Mouse (Mus musculus) ovary, postnatal 14 days (tissue): ENCODE data around the gene Gm7694.
A peak's percentile ranks its signal among the peaks of the same experiment; 100 is the strongest.

ENCODE experiments used
- DNase-seq: peaks from one replicate; pipeline ENCODE4 v3.0.0; 2022; ENCODE audit warnings: low spot score

Gm7694 gene

GRCm38 (mm10) chr1:170306232-170306631 lies at the start of gene Gm7694:
TSS of gene Gm7694 (minus strand) at chr1:170306332.
- no peak for DNase-seq

DNA sequence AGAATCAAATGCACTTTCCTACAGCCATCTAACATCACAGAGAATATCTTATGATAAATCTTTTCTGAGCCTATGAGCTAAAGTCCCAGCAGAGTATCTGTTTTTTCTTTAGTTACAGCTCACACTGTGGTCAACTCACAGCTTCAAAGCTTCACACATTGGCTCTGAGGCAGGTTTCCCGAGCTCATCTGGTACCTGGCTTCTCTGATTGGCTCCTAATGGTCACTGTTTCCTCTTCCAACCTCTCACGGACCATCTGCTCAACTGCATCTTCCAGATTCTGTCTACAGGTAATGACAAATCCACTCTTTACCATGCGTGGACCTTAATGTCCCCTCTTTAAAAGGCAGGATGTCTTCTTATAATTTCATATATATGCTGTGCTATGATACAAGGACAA lies 47.2 kb upstream of the Gm7694 start:
- DNase-seq = no peak

DNA sequence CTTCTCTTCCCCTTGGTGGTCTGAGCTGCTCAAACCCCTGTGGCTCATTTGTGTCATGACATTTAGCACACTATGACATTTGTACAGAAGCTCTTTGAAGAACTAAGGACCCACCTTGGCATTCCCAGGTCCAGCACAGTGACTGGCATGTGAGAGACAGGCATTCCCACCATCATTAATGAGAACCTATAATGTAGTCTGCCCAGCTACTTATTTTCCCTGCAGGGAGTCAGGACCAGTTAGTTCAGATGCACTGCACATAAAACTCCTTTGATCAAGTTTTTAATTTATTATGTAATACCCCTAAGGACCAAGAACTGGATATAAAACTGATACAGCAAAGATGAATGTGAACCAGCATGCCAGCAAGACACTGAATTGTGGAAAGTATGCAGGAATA lies 44.9 kb upstream of the Gm7694 start:
- no peak for DNase-seq

DNA sequence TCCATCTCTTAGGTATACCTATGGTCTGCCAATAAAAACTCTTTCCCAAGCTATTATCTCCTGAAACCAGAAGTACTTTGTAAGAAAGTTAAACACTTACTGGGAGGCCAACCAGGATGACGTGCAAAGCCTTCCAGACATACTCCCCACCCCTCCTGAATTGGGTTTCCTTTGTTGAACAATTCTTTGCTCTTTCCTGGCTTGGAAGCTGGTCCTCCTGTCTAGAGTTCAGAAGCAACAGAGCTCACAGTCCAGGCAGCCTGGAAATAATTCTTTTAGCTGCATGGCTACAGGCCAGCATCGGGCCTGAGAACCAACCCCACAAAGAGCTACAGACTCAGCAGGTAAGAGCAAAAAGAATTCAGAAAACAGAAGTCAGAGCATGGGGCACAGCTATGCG lies 40.1 kb upstream of the Gm7694 start:
- DNase-seq = no peak

GRCm38 (mm10) chr1:170343906-170344305 lies 37.8 kb upstream of the Gm7694 start:
- no peak for DNase-seq

DNA sequence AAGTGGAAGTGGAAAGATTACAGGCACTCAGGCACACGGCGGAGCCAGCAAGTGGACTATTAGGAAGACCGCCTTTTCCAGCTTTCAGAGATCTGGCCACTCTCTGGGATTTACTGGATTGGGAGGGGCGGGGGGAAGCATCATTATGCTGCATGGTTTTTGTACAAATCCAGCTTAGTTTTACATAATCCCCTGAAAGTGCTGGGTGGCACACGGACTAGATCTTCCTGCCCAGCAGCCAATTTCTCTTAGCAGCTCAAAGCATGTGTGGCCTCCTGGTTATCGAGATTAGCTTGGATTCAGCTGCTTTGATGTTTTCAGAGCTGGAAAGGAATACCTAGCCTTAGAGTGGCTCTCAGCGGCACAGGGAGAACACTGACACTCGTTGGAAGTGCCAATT lies 36.9 kb upstream of the Gm7694 start:
- no peak for DNase-seq

DNA sequence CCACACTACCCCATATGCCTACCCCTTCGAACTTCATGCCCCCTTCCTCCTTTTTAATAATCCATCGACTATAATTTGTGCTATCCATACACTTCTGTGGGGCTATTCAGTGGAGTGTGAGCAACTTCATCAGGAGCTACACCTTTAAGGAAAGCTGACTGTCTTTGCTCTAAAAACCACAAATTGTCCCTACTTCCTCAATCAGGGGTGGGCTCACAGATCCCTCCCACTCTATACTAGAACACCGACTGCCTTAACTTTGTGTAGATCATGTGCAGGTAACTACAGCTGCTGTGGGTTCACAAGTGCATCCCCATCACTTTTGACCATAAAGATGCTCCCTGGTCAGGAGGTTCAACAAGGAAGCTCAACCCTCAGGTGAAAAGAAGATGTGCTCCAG lies 33.8 kb upstream of the Gm7694 start:
- DNase-seq = no peak

DNA sequence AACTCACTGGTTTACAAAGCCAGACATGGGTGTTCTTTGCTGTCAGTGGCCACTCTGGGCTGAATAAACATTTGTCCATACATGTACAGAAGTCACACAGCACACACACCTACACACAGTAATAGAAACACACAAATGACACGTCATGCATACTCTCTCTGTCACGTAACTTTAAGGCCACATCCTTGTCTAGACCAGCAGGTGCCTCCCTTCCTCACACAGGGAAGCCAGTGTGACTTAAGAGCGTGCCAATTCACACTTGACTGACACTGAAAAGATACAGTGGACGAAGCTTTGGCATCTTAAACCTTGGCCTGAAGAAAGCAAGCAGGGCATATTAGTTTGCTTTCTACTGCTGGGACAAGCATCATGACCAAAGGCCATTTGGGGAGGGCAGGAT lies 26.6 kb upstream of the Gm7694 start:
- DNase-seq = no peak

- DNase-seq = no peak
Observed at GRCm38 (mm10) chr1:170331926-170332325, 25.8 kb upstream of the Gm7694 start.

GRCm38 (mm10) chr1:170325277-170325676 lies 19.1 kb upstream of the Gm7694 start:
- no peak for DNase-seq

- no peak for DNase-seq
Observed at GRCm38 (mm10) chr1:170324312-170324711, 18.2 kb upstream of the Gm7694 start.

- DNase-seq = no peak
Observed at GRCm38 (mm10) chr1:170323001-170323400, 16.9 kb upstream of the Gm7694 start.

DNA sequence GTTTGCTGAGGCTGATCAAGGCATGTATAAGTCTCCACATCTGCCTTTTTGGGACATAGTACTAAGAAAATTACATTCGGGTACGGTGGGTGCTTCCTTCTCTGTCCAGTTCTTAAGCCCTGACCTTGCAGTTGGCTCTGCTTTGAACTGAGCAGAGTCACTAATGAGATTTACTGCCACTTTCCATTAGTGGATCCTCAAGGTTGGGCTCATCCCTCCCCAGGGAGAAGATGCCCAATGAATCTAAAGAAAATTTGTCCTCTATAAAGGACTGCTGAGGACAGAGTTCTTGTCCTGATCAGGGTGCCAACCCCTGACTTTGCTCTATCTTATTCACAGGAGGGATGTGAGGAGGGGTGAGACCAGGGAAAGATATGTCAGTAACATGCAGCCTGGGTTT lies 15.9 kb upstream of the Gm7694 start:
- no peak for DNase-seq

GRCm38 (mm10) chr1:170311431-170311830 lies 5.3 kb upstream of the Gm7694 start:
- no peak for DNase-seq

- DNase-seq = no peak
Observed at GRCm38 (mm10) chr1:170308503-170308902, 2.4 kb upstream of the Gm7694 start, which contains the start of gene Spata46. TSS of gene Spata46 (plus strand) at chr1:170308803.

- no peak for DNase-seq
Observed at GRCm38 (mm10) chr1:170305002-170305401, 1.1 kb downstream of the Gm7694 start.

DNA sequence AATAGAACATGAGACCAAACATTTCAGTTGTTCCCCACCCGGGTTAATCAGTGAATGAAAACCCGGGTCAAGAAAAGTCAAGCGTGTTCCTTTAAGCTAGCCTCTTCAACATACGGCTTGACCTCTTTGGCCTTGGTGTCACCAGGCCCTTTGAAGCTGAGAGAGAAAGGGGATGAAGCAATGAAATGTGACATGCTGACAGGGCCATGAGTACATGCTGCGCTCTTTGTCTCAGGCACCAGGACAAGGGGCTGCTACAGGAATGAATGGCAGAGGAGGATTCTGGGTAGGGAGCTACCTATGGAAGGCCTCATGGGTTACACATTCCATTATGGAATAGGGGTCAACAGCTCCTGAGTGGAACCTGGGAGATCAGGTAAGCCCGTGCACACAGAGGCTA lies 3.0 kb downstream of the Gm7694 start:
- DNase-seq = no peak

- no peak for DNase-seq
Observed at GRCm38 (mm10) chr1:170302456-170302855, 3.7 kb downstream of the Gm7694 start.

DNA sequence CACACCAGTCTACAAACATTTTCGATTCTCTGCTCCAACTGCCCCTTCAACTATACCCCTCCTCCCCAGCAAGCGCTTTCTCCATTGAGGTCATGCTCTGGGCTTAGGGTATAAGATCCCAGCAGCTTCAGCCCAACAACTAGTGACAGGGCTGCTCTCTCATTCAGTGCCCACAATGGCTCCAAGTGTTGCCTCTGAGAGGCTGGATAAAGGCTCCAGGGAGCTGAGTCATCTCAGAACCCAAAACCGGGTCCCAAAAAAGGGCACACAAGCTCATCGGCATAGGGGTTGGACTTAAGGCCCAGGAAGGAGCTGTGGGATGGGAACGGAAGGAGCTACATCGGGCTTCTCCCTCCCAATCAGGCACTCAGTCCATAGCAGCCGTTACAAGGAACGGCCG lies 4.4 kb downstream of the Gm7694 start:
- DNase-seq = no peak

DNA sequence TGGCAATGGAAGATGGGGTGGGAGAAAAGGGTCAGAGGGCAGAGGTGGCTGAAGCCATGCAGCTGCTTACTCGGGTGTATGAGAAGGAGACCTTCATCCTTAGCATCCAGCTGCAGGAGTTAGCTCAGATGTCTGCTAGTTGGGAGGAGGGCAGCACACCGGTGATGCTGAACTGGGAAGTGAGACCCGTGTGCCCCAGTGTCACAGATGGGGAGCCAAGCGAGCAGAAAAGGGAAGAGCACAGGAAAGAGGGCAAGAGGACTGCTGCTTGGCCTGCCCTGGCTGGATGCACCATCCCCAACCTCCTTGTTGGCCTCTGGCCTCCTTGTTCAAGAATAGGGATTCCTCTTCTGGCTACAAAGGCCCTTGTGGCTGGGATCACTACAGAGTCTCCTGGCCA lies 6.6 kb downstream of the Gm7694 start:
- DNase-seq = no peak

- DNase-seq = no peak
Observed at GRCm38 (mm10) chr1:170294786-170295570, 11.2 kb downstream of the Gm7694 start.

DNA sequence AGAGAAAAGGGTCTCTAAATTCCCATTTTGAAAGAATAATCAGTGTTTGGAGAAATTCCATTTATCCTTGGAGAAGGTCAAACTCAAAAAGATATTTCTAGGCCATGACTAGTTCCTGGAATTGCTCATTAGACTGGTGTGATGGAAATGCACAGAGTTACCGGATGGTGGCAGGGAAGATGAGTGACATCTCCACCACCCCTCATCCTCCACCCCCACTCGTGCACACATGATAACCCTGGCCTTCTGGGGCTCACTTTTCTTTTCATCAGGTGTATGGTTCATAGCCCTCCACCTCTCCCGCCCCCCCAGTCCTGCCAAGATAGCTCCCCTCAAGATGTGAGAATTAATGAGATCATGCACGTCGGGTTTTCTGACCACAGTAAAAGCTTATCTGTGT lies 12.9 kb downstream of the Gm7694 start:
- no peak for DNase-seq

GRCm38 (mm10) chr1:170292239-170292951 lies 13.7 kb downstream of the Gm7694 start:
- DNase-seq = peak; percentile 25
